Mouse (Mus musculus) left cerebral cortex, postnatal 14 days (tissue): ENCODE results near the gene Auts2. TPM values are rescaled to one million over a fixed set of nuclear protein-coding genes. Genes with fewer than 3 reads are reported as not detected.

Experiments used
- DNase-seq, 2 experiments: peaks; one replicate each; pipeline ENCODE4 v3.0.0; 2021 to 2022; ENCODE audit warnings: low spot score in 2 of 2, mixed read lengths in 1 of 2
- intact Hi-C: fragments of 180-260 bp; cut with DNase I; formaldehyde crosslinking; loops from one replicate; pipeline ENCODE4 v1.15.1; 2025
- total RNA-seq, 2 experiments: library from RNA; stranded (reverse); gene quantifications; 2 replicates each; pipeline ENCODE4 v1.2.3; 2021

The Auts2 gene
- total RNA-seq, 2 experiments from 2014 or later: 88.7 to 96.9 TPM

DNA sequence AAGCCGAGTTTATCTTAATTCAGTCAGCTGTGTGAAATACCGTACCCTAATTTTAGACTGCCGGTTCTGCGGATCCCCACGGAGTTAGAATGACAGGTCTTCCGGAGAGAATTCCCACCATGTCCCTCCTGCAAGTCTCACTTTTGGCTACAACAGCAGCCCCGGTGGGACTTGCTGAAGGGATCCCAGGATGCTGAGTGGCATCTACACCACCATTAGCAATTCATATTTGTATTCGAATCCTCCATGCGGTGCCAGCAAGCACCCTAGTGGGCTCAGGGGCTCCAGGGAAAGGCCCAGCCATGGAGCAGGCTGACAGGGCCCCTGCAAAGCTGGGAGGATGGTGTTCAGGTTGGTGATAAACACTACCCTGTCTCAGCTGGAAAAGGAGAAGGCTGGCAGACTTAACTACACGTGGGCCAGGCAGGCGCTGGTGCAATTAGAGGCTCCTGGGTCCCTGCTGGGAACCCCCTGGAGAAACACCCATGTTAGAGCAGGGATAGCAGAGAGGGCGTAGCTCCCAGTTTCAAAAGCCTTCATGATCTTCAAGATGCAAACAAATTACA lies 775.4 kb downstream of the Auts2 start:
- DNase-seq: no peak
- intact Hi-C loops: no loop called here

DNA sequence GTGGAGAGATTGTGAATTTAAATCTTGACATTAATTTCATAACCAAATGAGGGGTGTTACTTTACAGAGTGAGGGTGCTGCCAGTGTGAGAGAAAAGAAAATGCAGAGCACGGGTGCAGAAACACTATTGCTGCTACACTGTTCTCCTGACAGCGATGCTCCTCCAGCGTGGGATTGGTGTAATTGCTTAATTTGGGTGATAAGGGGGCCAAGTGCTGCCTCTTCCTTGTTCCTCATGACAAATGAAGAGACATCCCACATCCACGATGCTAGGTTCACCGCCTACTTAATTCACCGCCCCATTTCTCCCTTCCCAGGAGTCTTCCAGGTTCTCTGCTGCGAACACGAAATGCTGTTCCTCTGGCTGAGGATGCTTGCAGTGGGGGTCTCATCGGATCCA lies 776.0 kb downstream of the Auts2 start:
- intact Hi-C loops: no loop called here

DNA sequence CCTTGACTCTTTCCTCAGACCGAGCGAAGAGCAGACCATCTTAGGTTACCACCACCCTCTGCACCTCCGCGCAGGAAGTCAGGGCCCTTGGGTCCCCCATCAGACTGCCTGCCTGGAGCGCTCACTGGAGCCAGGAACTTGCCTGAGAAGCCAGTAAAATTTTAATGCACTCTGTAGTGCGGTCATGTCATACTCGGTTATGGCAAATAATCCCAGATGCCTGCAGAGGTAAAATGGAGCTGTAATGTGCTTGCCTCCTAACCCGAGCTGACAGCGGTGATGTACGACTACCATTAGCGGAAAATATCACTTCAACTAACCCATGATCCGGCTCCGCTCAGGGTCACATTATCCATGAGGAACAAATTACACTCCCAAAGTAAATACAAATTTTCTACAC lies 783.7 kb downstream of the Auts2 start:
- DNase-seq: no peak
- intact Hi-C loops: no loop called here

More for the DNA sequence above, 776.0 kb downstream of the Auts2 start:
- DNase-seq: peak; percentile 64 to 73

DNA sequence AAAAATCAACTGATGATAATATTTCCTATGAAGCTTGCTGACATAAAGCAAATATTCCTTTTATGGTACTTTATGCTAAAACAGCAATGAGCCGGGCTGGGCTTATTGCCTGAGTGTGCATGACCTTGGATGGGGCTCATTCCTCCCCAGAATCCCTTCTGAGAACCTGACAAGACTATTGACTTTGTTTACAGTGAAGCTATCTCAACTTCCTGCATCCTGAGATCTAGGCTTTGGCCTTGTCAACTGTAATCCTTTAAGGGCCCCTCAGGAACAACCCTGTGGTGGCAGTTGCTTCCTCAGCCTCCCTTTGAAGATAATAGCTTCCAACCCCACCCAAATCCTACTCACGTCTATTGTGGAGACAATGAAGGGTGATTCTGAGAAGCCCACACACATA lies 792.8 kb downstream of the Auts2 start:
- no peak for DNase-seq
- intact Hi-C loops: no loop called here

DNA sequence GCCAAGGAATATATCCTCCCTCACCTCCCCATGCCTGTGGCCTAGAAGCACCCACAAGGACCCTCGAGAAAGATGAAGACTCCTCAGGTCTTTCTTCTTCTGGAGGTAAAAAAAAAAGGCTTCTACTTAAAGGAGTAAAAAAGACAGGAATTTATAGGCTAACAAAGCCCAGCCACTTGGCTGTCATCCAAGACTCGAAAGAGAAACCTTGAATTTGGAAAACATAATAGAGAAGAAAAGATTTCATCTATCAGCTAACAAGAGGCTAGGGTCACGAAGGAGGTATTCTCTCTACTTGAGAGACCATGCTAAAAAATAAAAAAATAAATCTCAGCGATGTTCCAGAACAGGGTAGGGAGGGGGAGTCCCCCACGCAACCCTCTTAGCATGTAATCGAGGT lies 793.9 kb downstream of the Auts2 start:
- DNase-seq: no peak
- intact Hi-C loops: no loop called here

DNA sequence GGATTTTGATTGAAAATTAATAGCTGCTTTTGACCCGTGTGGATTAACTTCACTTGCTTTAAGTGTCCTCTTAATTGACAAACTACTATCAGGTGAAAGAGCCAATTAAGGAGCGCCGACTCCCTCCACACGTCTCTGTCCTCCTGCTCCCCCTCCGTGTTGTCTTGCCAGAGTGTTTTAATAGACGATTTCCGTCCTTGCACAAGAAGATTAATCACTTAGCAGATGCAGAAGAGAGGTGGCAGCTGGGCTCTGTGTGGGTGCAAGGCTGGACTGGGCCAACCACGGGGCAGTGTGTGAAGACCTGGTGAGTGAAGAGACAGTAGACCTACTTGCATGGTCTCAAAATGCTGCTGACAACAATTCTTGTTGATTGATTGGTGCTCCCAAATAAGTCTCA lies 800.1 kb downstream of the Auts2 start:
- intact Hi-C loops: no loop called here
- DNase-seq: no peak

DNA sequence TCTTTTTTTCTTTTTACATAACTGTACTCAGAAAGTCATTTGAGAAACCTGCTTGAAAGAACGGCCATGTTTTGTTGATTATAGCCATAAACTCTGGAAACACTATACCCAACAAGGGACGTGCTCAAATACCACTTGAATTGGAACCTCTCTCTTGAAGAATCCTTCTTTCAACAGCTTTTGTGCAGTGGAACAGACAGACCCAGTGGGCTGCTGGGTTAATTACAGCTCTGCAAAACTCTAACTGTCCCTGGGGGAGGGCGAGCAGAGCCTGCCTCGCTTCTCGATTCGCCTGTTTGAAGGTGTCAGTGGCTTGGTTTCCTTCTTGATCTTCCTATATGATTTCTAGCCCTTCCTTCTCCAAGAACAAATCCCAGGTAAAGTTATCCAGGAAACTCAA lies 805.7 kb downstream of the Auts2 start:
- intact Hi-C loops: no loop called here
- DNase-seq: no peak

DNA sequence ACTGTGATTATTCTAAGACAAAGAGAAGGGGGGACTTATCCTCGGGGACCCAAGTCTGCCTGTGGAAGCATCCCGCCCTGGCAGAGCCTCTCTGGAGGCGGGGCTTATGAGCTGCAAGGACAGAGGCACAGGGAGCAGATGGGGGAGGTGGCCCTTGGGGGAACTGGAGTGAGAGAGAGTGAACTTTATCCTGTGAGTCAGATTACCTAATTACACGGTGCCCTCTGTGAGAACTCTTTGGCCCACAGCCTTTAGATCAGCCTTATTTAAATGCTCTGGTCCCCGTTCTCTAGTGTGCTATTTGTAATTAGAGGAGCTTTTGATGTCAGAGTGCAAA lies 809.9 kb downstream of the Auts2 start:
- DNase-seq: no peak
- intact Hi-C loops: no loop called here

DNA sequence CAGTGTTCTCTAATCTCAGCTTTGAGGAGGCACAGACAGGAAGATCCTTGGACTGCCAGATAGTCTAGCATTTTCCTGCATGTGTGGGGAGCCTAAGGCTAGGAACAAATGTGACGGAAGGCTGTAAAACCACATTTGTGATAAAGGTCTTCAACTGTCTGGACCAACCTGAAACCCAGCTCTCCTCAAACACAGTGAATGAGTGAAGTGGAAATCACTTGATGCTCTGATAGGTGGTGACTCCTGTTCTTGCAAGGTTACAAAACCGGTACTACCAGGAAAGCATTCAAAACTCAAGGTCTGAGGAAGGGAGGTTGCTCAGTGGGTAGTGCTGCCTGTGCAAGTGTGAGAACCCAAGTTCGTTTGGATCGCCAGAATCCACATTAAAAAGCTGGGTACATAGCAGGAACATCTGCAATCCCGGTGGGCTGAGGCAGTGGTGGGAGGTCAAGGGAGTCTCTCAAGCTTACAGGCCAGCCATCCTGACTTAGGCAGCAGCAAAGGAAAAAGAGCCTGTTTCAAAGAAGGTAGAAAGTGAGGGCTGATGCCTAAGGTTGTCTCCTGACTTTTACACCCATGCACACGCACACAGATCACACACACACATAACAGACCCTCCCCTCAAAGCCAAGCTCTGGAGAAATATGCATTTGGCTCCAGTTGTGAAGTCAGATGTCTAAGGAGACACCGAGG lies 810.4 kb downstream of the Auts2 start:
- intact Hi-C loops: no loop called here
- no peak for DNase-seq

DNA sequence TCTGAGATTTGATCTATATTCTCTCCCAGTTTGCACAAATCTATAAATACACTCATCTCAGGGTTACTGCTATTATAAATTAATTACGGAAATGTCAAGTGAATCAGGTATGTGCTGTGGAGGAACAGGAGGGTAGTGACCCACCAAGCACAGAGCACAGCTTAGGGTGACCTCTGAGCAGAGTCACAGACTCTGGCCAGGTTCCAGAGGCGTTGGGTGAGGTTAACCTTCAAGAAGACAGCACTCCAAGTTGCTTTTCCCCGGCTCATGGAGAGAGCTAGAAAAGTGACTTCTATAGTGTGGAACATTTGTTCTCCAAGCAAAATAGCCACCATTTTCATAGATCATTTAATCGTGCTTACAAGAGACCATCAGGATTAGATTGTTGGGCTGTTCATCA lies 813.7 kb downstream of the Auts2 start:
- intact Hi-C loops: no loop called here
- no peak for DNase-seq

DNA sequence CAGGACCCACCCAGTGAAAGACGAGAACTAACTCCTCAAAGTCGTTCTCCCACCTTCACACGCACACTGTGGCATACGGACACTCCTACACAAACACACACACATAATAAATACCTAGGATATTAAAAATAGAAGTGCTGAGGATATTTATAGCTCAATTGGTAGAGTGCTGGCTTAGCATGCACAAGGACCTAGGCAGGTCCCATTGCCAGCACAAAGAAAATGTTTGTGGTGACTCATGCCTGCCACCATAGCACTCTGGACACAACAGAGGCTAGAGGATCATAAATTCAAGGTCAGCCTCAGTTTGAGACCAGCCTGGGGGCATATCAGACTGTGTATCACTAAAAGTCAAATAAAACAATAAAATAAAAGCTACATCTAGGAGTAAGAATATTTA lies 815.2 kb downstream of the Auts2 start:
- DNase-seq: no peak
- intact Hi-C loops: no loop called here

DNA sequence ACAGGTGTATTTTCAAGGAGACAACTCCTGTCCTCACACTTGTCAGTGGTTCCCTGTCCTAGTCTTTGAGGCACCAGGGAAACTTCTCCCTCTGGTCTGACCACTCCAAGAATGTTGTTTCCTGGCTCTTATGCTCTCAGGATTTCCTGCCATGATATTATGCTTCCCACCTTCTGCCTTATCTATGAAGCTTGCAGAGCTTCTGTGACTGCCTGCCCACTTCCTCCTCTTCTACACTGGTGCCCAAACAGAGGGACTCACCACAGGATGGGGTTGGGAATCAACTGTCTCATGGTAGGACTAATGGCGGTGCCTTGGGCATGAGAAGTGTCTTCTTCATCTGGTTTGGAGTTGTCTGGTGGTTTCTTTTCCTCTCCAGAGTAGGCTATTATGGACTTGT lies 818.6 kb downstream of the Auts2 start:
- DNase-seq: no peak
- intact Hi-C loops: no loop called here

DNA sequence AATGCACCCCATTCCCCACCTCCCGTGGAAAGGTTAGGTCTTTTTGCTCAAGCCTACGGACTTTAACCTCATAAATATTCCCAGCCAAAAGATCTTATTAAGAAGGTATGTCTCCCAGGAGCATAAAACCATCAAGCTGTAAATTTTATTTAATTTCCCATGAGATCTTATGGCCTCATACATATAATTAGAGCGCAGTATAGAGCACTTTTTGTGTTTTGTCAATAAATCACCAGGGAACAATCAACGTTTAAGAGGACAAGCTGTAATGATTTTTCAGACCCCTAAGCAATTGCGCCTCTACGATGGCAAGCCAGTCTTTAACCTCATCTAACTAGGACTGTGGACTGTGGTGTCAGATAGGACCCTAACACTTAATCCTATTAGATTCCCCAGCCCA lies 820.4 kb downstream of the Auts2 start:
- DNase-seq: no peak
- intact Hi-C loops: no loop called here

DNA sequence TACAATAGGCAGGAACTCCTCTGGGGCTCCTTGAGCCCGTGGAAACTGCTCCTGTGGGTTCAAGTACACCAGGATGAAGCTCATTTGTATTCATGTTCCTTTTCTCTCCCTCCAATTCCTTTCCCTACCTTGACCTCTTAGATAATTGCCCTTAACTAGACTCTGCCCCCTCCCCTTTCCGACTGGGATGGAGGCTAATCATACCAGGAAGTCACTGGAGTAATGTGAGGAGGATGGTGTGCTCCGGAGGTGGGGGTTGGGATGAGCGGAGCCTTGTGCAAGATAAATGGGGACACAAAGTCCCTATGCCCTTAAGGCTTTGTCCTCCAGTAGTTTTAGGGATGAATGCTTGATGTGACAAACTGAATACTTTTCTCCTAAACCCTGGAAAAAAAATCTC lies 820.8 kb downstream of the Auts2 start:
- no peak for DNase-seq
- intact Hi-C loops: no loop called here

DNA sequence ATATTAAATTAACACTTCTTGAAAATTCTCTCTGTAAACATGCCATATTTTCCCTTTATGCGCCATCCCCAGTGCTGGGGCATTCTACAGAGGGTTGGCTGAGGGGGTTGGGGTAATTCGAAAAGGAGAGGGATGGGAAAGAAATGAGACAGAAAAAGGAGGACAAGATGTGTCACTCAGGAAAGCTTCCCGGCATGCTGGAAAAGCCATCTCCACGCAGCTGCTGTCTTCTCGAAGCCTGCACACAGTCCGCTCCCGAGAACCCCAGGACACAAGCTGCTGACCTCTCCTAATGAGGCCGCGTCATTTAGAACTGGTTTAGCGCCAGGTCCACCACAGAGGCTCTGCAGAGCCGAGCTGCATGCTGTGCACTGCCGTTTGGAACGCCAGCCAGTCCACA lies 825.1 kb downstream of the Auts2 start:
- intact Hi-C loops: loop anchor here (10.0 kb wide), 1 partner anchor 67 kb away; no protein-coding TSS in a partner anchor
- DNase-seq: peak in 1 of 2 experiments; percentile 20

DNA sequence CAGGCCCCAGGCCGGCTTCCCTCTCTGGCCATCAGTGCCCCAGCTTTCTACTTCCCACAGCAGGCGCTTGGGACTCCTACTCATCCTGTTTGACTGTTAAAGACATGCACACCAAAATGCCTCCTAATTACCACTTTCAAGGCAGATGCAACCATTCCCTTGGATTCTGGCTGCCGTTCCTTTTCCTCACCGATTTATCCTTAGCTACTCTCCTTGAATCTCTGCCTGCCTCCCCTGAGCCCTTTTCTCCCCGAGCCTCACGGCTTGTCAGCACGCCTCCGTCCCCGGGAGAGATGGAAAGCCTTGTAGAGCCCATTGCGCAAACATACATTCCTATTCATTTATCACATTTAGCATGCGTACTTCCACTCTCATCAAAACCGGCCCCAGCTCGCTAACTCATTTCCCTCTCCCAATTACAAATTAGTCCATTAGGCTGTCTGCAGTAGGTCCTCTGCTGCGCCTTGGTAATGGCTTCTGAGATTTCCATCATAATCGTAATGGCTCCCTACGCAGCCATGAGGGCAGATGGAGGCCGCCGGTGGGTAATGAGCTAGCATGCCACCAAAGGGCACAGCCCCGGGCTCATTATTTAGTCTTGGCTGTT lies 825.7 kb downstream of the Auts2 start:
- DNase-seq: peak in 1 of 2 experiments; percentile 9
- intact Hi-C loops: loop anchor here (10.0 kb wide), 1 partner anchor 67 kb away; no protein-coding TSS in a partner anchor

DNA sequence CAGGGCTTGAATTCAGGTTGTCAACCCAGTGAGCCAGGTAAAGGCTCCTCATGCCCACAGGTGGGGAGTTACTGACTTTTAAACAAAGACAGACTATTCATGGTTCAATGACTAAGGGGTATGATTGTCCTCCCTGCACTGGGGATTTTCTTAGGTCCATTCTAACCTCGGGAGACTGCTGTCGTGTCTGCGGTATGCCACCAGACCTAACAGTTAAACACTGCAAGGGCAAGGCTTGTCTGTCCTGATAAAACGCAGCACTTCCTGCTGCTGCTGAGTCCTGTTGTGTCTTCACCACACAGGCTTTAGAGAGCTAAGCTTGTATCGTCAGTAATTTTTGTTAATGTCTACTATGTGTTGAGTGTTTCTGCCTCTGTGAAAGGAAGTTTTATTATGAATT lies 828.2 kb downstream of the Auts2 start:
- intact Hi-C loops: loop anchor here (10.0 kb wide), 1 partner anchor 70 kb away; no protein-coding TSS in a partner anchor
- DNase-seq: no peak

DNA sequence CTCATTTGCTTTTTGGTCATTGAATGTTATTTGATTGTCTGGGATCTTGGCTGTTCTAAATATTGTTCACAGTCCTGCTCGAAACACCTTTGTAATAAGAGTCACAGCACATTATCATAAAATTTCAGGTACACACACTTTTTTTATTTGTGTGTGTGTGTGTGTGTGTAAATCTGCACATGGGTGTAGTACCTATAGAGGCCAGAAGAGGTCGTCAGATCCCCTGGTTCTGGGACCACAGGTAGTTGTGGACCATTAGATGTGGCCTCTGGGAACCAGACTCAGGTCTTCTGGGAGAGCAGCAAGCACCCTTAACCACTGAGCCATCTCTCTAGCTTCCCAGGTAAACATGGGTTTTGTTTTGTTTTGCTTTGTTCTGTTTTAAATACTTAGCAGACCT lies 830.7 kb downstream of the Auts2 start:
- intact Hi-C loops: loop anchor here (10.0 kb wide), 1 partner anchor 72 kb away; no protein-coding TSS in a partner anchor
- no peak for DNase-seq

DNA sequence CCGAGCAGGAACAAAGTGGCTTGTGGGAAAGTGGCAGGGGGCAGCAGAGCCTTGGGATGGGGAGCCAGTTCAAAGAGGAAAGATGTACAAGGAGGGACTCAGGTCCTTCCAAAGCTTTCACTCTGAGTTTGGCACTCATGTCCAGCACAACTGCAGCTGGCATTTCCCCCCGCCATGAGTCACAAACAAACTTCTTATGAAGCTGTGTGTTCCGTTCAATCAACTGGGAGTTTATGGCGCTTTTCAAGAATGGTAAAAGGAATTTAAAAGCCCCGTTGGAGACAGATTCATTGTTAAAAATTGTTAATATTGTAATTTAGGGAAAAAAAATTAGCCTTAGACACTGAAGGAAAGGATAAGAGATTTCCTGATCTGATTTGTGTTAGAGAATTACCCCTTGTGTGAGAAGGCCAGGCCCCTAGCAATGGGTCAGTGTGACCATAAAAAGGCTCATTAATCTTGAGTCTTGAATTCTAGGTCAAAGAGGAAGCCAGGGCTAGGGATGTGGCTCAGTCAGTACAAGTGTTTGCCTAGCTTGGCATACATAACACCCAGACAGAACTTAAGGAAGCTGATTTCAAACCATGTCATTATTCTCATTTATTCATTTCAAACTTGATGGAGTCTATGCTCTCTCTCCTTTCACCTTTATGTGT lies 831.5 kb downstream of the Auts2 start:
- intact Hi-C loops: loop anchor here (10.0 kb wide), 1 partner anchor 73 kb away; no protein-coding TSS in a partner anchor

DNA sequence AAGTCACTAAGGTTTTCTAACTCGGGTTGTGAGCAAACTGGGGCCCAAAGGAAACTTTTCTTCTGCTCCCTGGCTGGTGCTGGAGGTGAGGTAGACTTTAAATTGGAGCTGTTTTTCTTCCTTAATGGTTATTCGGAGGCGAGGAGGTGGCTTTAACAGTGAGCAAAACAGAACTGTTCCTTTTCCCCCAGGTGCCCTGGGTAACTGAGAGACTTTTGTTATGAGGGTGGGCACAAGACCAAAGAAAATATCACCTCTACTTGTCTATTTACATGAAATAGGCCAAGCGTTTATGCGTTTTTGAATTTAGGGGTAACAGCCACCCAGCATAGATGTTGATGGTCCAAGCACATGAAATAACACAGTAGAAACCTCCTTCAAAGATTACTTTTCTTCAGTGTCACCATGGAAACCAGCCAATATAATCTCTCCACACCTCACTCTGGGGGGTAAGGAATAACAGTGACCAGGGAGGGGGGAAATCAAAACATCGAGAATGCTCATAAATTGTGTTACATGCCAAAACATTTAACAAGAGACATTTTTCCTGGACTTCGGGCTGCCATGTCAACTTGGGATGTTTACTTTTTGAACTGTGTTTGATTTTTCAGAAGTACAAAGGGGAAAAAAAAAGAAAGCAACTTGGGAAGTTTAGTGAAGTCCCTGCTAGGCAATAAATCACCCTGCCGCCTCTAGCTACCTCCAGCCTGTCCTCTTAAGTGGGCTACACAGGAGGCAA lies 832.2 kb downstream of the Auts2 start:
- intact Hi-C loops: loop anchor here (10.0 kb wide), 1 partner anchor 74 kb away; no protein-coding TSS in a partner anchor
- DNase-seq: no peak

More for the DNA sequence above, 831.5 kb downstream of the Auts2 start:
- DNase-seq: no peak
